Mouse (Mus musculus) C2C12 (cell line): Measurements from ENCODE around the gene Olfr186.

ENCODE experiments used
- CTCF ChIP-seq: IDR thresholded peaks from one replicate; pipeline ENCODE4 v1.5.1; 2011; ENCODE audit not compliant: control insufficient read depth, insufficient read depth, insufficient read length
- MAX ChIP-seq: IDR thresholded peaks from one replicate; pipeline ENCODE4 v1.6.1; 2011; ENCODE audit warnings: mild to moderate bottlenecking, control low read depth

DNA sequence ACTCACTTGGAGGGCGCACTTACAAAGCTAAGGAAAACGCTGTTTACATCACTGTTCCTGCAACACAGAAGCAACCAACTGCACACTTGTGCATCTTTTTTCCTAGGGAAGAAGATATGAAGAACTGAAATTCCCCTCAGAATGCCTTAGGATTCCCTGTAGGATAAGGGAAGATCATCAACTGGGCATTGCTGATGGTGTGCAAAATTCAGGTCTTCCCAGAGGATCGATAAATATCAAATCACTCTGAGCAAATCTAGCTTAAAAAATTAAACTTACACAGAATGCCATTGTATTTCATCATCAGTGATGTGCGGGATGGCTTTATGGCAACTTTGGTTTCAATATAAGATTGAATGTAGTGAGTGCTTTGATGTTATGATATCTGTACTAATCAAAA lies at the start of gene Olfr186:
- TF ChIP-seq MAX (no peak), CTCF (no peak)
